Mouse (Mus musculus): ENCODE measurements around the gene 1700102P08Rik. TPM values are rescaled to one million over a fixed set of nuclear protein-coding genes. Genes with fewer than 3 reads are reported as not detected.

The 1700102P08Rik gene
- polyA plus RNA-seq, 1 experiment from 2014 or later, result 0.43 TPM

- no peak for ATAC-seq (ENCODE audit: insufficient number of reproducible peaks, insufficient read depth, low FRiP score, low read depth)
- Histone ChIP-seq H3K27ac (replicated peaks in 1 of 2; ENCODE audit: control insufficient read depth in 1 of 2, insufficient read depth in 1 of 2, low read depth in 2 of 2, low read length in 2 of 2) (no peak overlapping the region), H3K27me3 (ENCODE audit: control insufficient read depth, insufficient read depth, low read length) (no peaks in the 10 kb centered on the region), H3K4me2 (ENCODE audit: low read length) (no peak overlapping the region), H3K4me3 (ENCODE audit: control insufficient read depth in 1 of 2, insufficient read depth in 1 of 2, low read depth in 1 of 2, low read length in 2 of 2) (no peak overlapping the region), H3K36me3 (ENCODE audit: control insufficient read depth, insufficient read depth, low read length) (peaks cover 48% of the 10 kb centered on the region), H3K9me3 (ENCODE audit: control insufficient read depth, low read length) (no peaks in the 10 kb centered on the region), H3K9ac (ENCODE audit: low read length) (no peak overlapping the region), H3K4me1 (ENCODE audit: control insufficient read depth in 2 of 2, insufficient read depth in 2 of 2, low read length in 2 of 2) (peaks cover 0 to 9% of the 10 kb centered on the region in 2 experiments; a peak in 2 of 4 replicates)
- WGBS, result 92% methylated on average over 4 of the region's 4 CpGs
Measured at GRCm38 (mm10) chr9:108349727-108350126, 42.9 kb upstream of the 1700102P08Rik start.

- Histone ChIP-seq H3K27me3 (ENCODE audit: control insufficient read depth, insufficient read depth, low read length) (no peaks in the 10 kb centered on the region), H3K27ac (replicated peaks in 1 of 2; ENCODE audit: control insufficient read depth in 1 of 2, insufficient read depth in 1 of 2, low read depth in 2 of 2, low read length in 2 of 2) (no peak overlapping the region), H3K9ac (ENCODE audit: low read length) (no peak overlapping the region), H3K4me3 (ENCODE audit: control insufficient read depth in 1 of 2, insufficient read depth in 1 of 2, low read depth in 1 of 2, low read length in 2 of 2) (no peak overlapping the region), H3K4me1 (ENCODE audit: control insufficient read depth in 2 of 2, insufficient read depth in 2 of 2, low read length in 2 of 2) (0 out of 4 replicates have a peak, but pooled peaks cover 0 to 4% of the 10 kb centered on the region in 2 experiments), H3K9me3 (ENCODE audit: control insufficient read depth, low read length) (no peaks in the 10 kb centered on the region), H3K36me3 (ENCODE audit: control insufficient read depth, insufficient read depth, low read length) (peaks cover 98% of the 10 kb centered on the region), H3K4me2 (ENCODE audit: low read length) (no peak overlapping the region)
- WGBS, result 28% methylated on average over 9 of the region's 9 CpGs
- ATAC-seq (ENCODE audit: insufficient number of reproducible peaks, insufficient read depth, low FRiP score, low read depth), result no peak
Measured at GRCm38 (mm10) chr9:108378234-108378633, 14.4 kb upstream of the 1700102P08Rik start.

- no peaks in the 10 kb centered on the region for H3K9me3 ChIP-seq (ENCODE audit: control insufficient read depth, low read length)
- H3K36me3 ChIP-seq (ENCODE audit: control insufficient read depth, insufficient read depth, low read length), result peaks cover 98% of the 10 kb centered on the region
- H3K4me3 ChIP-seq (ENCODE audit: control insufficient read depth in 1 of 2, insufficient read depth in 1 of 2, low read depth in 1 of 2, low read length in 2 of 2), result no peak overlapping the region
- H3K4me1 ChIP-seq (ENCODE audit: control insufficient read depth in 2 of 2, insufficient read depth in 2 of 2, low read length in 2 of 2), result 0 out of 4 replicates have a peak, but pooled peaks cover 0 to 4% of the 10 kb centered on the region in 2 experiments
- H3K9ac ChIP-seq (ENCODE audit: low read length), result no peak overlapping the region
- H3K27me3 ChIP-seq (ENCODE audit: control insufficient read depth, insufficient read depth, low read length), result no peaks in the 10 kb centered on the region
- H3K4me2 ChIP-seq (ENCODE audit: low read length), result no peak overlapping the region
- H3K27ac ChIP-seq (replicated peaks in 1 of 2; ENCODE audit: control insufficient read depth in 1 of 2, insufficient read depth in 1 of 2, low read depth in 2 of 2, low read length in 2 of 2), result 0 out of 4 replicates have a peak overlapping the region, but pooled peaks of 1 of the 2 experiments have one; percentile 24
- 65% methylated on average over 5 of the region's 5 CpGs for WGBS
- ATAC-seq (ENCODE audit: insufficient number of reproducible peaks, insufficient read depth, low FRiP score, low read depth), result no peak
Measured at GRCm38 (mm10) chr9:108378736-108379135, 13.9 kb upstream of the 1700102P08Rik start.

- no peak overlapping the region for H3K4me2 ChIP-seq (ENCODE audit: low read length)
- no peak overlapping the region for H3K4me3 ChIP-seq (ENCODE audit: control insufficient read depth in 1 of 2, insufficient read depth in 1 of 2, low read depth in 1 of 2, low read length in 2 of 2)
- H3K27ac ChIP-seq (replicated peaks in 1 of 2; ENCODE audit: control insufficient read depth in 1 of 2, insufficient read depth in 1 of 2, low read depth in 2 of 2, low read length in 2 of 2), result no peak overlapping the region
- 0 out of 4 replicates have a peak, but pooled peaks cover 0 to 4% of the 10 kb centered on the region in 2 experiments for H3K4me1 ChIP-seq (ENCODE audit: control insufficient read depth in 2 of 2, insufficient read depth in 2 of 2, low read length in 2 of 2)
- H3K9ac ChIP-seq (ENCODE audit: low read length), result no peak overlapping the region
- no peaks in the 10 kb centered on the region for H3K27me3 ChIP-seq (ENCODE audit: control insufficient read depth, insufficient read depth, low read length)
- no peak for ATAC-seq (ENCODE audit: insufficient number of reproducible peaks, insufficient read depth, low FRiP score, low read depth)
- no peaks in the 10 kb centered on the region for H3K9me3 ChIP-seq (ENCODE audit: control insufficient read depth, low read length)
- WGBS, result 52% methylated on average over 4 of the region's 4 CpGs
- peaks cover 98% of the 10 kb centered on the region for H3K36me3 ChIP-seq (ENCODE audit: control insufficient read depth, insufficient read depth, low read length)
Measured at GRCm38 (mm10) chr9:108379294-108379693, 13.3 kb upstream of the 1700102P08Rik start.

GRCm38 (mm10) chr9:108381382-108381781 is 11.2 kb upstream of the 1700102P08Rik start:
- Histone ChIP-seq H3K4me1 (ENCODE audit: control insufficient read depth in 2 of 2, insufficient read depth in 2 of 2, low read length in 2 of 2) (0 out of 4 replicates have a peak, but pooled peaks cover 0 to 4% of the 10 kb centered on the region in 2 experiments), H3K9ac (ENCODE audit: low read length) (no peak overlapping the region), H3K27me3 (ENCODE audit: control insufficient read depth, insufficient read depth, low read length) (no peaks in the 10 kb centered on the region), H3K36me3 (ENCODE audit: control insufficient read depth, insufficient read depth, low read length) (peaks cover 99% of the 10 kb centered on the region), H3K4me3 (ENCODE audit: control insufficient read depth in 1 of 2, insufficient read depth in 1 of 2, low read depth in 1 of 2, low read length in 2 of 2) (no peak overlapping the region), H3K4me2 (ENCODE audit: low read length) (no peak overlapping the region), H3K9me3 (ENCODE audit: control insufficient read depth, low read length) (no peaks in the 10 kb centered on the region), H3K27ac (replicated peaks in 1 of 2; ENCODE audit: control insufficient read depth in 1 of 2, insufficient read depth in 1 of 2, low read depth in 2 of 2, low read length in 2 of 2) (no peak overlapping the region)
- no peak for ATAC-seq (ENCODE audit: insufficient number of reproducible peaks, insufficient read depth, low FRiP score, low read depth)
- WGBS, result 90% methylated on average over 9 of the region's 9 CpGs

GRCm38 (mm10) chr9:108385006-108385405 is 7.6 kb upstream of the 1700102P08Rik start:
- WGBS, result 81% methylated on average over 7 of the region's 7 CpGs
- no peak overlapping the region for H3K9ac ChIP-seq (ENCODE audit: low read length)
- no peaks in the 10 kb centered on the region for H3K4me1 ChIP-seq (ENCODE audit: control insufficient read depth in 2 of 2, insufficient read depth in 2 of 2, low read length in 2 of 2)

GRCm38 (mm10) chr9:108386816-108387215 is 5.8 kb upstream of the 1700102P08Rik start:
- ATAC-seq (ENCODE audit: insufficient number of reproducible peaks, insufficient read depth, low FRiP score, low read depth), result no peak
- no peak overlapping the region for H3K4me2 ChIP-seq (ENCODE audit: low read length)
- 77% methylated on average over 4 of the region's 4 CpGs for WGBS
- H3K27ac ChIP-seq (replicated peaks in 1 of 2; ENCODE audit: control insufficient read depth in 1 of 2, insufficient read depth in 1 of 2, low read depth in 2 of 2, low read length in 2 of 2), result no peak overlapping the region
- no peak overlapping the region for H3K9ac ChIP-seq (ENCODE audit: low read length)
- H3K36me3 ChIP-seq (ENCODE audit: control insufficient read depth, insufficient read depth, low read length), result peaks cover 96% of the 10 kb centered on the region
- no peaks in the 10 kb centered on the region for H3K27me3 ChIP-seq (ENCODE audit: control insufficient read depth, insufficient read depth, low read length)
- no peak overlapping the region for H3K4me3 ChIP-seq (ENCODE audit: control insufficient read depth in 1 of 2, insufficient read depth in 1 of 2, low read depth in 1 of 2, low read length in 2 of 2)
- H3K4me1 ChIP-seq (ENCODE audit: control insufficient read depth in 2 of 2, insufficient read depth in 2 of 2, low read length in 2 of 2), result no peaks in the 10 kb centered on the region
- no peaks in the 10 kb centered on the region for H3K9me3 ChIP-seq (ENCODE audit: control insufficient read depth, low read length)

More at GRCm38 (mm10) chr9:108385006-108385405, 7.6 kb upstream of the 1700102P08Rik start:
- no peak for ATAC-seq (ENCODE audit: insufficient number of reproducible peaks, insufficient read depth, low FRiP score, low read depth)
- H3K27ac ChIP-seq (replicated peaks in 1 of 2; ENCODE audit: control insufficient read depth in 1 of 2, insufficient read depth in 1 of 2, low read depth in 2 of 2, low read length in 2 of 2), result no peak overlapping the region
- no peaks in the 10 kb centered on the region for H3K9me3 ChIP-seq (ENCODE audit: control insufficient read depth, low read length)
- peaks cover 97% of the 10 kb centered on the region for H3K36me3 ChIP-seq (ENCODE audit: control insufficient read depth, insufficient read depth, low read length)
- H3K27me3 ChIP-seq (ENCODE audit: control insufficient read depth, insufficient read depth, low read length), result no peaks in the 10 kb centered on the region
- H3K4me2 ChIP-seq (ENCODE audit: low read length), result no peak overlapping the region
- no peak overlapping the region for H3K4me3 ChIP-seq (ENCODE audit: control insufficient read depth in 1 of 2, insufficient read depth in 1 of 2, low read depth in 1 of 2, low read length in 2 of 2)

- Histone ChIP-seq H3K4me3 (ENCODE audit: control insufficient read depth in 1 of 2, insufficient read depth in 1 of 2, low read depth in 1 of 2, low read length in 2 of 2) (no peak overlapping the region), H3K9me3 (ENCODE audit: control insufficient read depth, low read length) (no peaks in the 10 kb centered on the region), H3K9ac (ENCODE audit: low read length) (no peak overlapping the region), H3K36me3 (ENCODE audit: control insufficient read depth, insufficient read depth, low read length) (peaks cover 96% of the 10 kb centered on the region), H3K27ac (replicated peaks in 1 of 2; ENCODE audit: control insufficient read depth in 1 of 2, insufficient read depth in 1 of 2, low read depth in 2 of 2, low read length in 2 of 2) (no peak overlapping the region), H3K4me1 (ENCODE audit: control insufficient read depth in 2 of 2, insufficient read depth in 2 of 2, low read length in 2 of 2) (no peaks in the 10 kb centered on the region), H3K27me3 (ENCODE audit: control insufficient read depth, insufficient read depth, low read length) (no peaks in the 10 kb centered on the region), H3K4me2 (ENCODE audit: low read length) (no peak overlapping the region)
- no peak for ATAC-seq (ENCODE audit: insufficient number of reproducible peaks, insufficient read depth, low FRiP score, low read depth)
- 88% methylated on average over 10 of the region's 10 CpGs for WGBS
Measured at GRCm38 (mm10) chr9:108388601-108389000, 4.0 kb upstream of the 1700102P08Rik start.
